Mouse (Mus musculus): ENCODE measurements around the gene Arl6ip5. TPM values are rescaled to one million over a fixed set of nuclear protein-coding genes. Genes with fewer than 3 reads are reported as not detected.

Gene Arl6ip5
- 111 and 114 TPM in 2 replicates for polyA plus RNA-seq (2015; fragmentation: Nextera tagmentation; extraction: Ambion mirVana)

DNA sequence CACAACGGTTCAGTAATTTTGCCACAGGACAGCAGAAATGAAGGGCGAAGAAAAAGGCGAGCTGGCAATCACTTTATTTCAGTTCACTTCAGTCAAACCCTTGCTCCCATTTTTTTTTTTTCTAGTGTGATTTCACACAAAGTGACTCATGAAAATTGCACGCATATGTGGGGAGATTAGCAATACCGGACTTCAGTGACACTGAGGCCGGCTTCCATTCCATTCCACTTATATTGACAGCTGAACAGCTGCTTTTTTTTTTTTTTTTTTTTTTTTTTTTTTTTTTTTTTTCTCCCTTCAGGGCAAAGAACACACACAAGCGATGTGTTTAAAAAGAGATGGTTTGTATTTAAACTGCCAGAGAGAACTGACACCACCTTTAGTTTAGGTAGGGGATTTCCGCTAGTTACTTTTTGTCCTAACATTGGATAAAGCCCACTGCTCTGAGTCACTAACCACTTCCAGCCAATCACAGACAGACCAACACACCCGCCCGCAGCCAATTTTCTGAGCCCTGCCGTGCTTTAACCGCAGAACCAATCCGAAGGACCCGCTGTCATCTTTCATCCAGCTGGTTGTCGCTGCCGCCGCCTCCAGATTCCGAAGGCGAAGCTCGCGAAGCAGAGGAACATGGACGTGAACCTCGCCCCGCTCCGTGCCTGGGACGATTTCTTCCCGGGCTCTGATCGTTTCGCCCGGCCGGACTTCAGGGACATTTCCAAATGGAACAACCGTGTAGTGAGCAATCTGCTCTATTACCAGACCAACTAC lies at the start of gene Arl6ip5:
TSS of gene Arl6ip5 (plus strand) at position 499 of the 771 bp plus-strand sequence.
- peak; percentile 78 for ATAC-seq (replicated peaks)
- 8% methylated on average over 32 of the region's 32 CpGs for WGBS

DNA sequence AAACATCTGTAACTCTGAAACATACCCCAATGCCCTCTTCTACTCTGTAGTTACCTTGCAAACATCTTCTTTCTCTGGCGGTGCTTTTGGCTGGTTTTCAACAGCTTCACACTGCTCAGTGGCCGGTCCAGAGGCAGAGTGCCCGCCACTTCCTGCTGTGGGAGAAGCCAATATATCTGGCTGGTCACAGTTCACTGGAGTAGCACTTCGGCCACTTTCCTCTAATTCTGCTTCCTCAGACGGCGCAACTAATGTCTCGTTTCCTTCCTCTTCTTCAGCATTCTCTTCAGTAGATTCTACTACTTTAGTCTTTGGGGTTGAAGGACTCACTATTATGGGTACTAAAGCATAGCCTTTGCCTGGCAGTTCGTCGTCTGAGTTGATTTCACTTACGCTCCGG lies 34.8 kb upstream of the Arl6ip5 start:
- no peak overlapping the region for H3K4me3 ChIP-seq
- H3K27me3 ChIP-seq, result no peaks in the 10 kb centered on the region
- H3K27ac ChIP-seq (replicated peaks), result no peak overlapping the region
- WGBS, result 89% methylated on average over 11 of the region's 11 CpGs
- no peaks in the 10 kb centered on the region for H3K9me3 ChIP-seq
- ATAC-seq (replicated peaks), result no peak
- H3K4me2 ChIP-seq (replicated peaks), result no peak overlapping the region
- H3K36me3 ChIP-seq, result peaks cover 31% of the 10 kb centered on the region
- peaks cover 29% of the 10 kb centered on the region for H3K4me1 ChIP-seq
- no peak overlapping the region for H3K9ac ChIP-seq (replicated peaks)

More for the DNA sequence above, at the start of gene Arl6ip5:
- H3K9me3 ChIP-seq, result no peaks in the 10 kb centered on the region
- H3K4me2 ChIP-seq (replicated peaks), result peak within 1 kb of the TSS; percentile 60
- H3K9ac ChIP-seq (replicated peaks), result peak within 1 kb of the TSS; percentile 75
- peaks cover 26% of the 10 kb centered on the region for H3K4me1 ChIP-seq
- peak within 1 kb of the TSS; percentile 58 for H3K27ac ChIP-seq (replicated peaks)
- H3K27me3 ChIP-seq, result no peaks in the 10 kb centered on the region
- peak within 1 kb of the TSS; percentile 73 for H3K4me3 ChIP-seq
- no peaks in the 10 kb centered on the region for H3K36me3 ChIP-seq

DNA sequence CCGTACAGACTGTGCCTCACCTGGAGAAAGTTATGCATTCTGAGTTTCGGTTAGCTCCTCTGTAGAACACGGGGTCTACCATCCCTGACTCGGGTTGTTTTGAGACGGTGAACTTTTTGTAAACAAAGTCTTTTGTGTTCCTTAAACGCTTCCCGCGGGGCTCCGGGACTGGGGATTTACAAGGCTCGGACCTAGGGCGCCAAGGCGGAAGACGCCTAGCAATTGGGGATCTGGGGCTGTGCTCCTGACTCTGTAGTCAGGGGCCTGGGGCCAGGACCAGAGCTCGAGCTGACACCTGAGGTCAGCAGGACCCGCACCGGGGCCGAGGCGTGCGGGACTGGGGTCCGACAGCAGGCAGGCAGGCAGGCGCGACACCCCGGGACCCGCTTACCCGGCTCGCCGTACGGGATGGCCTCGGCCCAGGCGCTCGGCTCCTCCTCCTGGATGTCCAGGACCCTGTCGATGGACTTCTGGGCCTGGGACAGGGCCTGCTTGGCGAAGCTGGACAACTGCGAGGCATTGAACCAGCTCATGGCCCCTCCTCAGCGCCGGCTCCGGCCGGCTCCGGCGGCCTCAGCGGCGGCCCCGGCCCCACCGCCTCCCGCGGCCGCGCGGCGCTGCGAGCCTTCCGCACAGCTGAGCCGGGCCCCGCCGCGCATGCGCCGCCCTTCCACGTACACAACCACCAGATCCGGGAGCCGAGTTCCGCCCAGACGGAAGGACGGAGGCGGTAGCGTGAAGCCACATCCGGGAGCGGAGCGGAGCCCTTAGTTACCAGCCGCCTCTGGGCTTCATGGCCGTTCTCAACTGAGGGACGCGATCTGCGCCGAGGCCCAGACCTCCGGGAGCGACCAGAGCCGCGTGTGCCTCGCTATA lies 31.8 kb upstream of the Arl6ip5 start, which contains the start of gene Tmf1:
TSS of gene Tmf1 (minus strand) at position 632 of the 876 bp plus-strand sequence.
- WGBS, result under 1% methylated on average over 80 of the region's 80 CpGs
- peak; percentile 99 for ATAC-seq (replicated peaks)
- Histone ChIP-seq H3K27me3 (no peaks in the 10 kb centered on the region), H3K4me2 (replicated peaks) (peak within 1 kb of the TSS; percentile 52), H3K9me3 (no peaks in the 10 kb centered on the region), H3K27ac (replicated peaks) (peak within 1 kb of the TSS; percentile 85), H3K36me3 (peaks cover 16% of the 10 kb centered on the region; the same call in 1 of the 2 replicates), H3K9ac (replicated peaks) (peak within 1 kb of the TSS; percentile 90), H3K4me1 (peaks cover 29% of the 10 kb centered on the region), H3K4me3 (peak within 1 kb of the TSS; percentile 95)

DNA sequence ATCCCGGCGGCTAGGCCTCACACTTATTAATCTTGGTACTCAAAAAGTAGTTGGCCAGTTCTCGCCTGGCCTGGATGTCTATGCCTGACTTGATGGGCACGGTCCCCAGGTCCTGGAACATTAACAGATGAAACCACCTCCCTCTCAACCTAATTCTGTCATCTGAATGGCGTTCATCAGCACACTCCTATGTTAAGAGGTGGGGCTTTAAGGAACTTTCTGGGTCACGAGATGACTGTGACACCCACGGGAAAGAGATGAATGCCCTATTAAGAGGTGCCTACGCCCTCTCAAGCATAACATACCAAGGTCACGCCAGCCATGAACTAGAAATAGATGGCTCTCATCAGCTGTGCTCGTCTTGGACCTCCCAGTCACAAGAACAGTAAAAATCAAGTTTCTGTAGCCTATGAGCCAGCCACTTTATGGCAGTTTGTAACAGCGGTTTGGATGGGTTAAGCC lies 31.1 kb upstream of the Arl6ip5 start:
- no peaks in the 10 kb centered on the region for H3K9me3 ChIP-seq
- H3K4me3 ChIP-seq, result peak overlapping the region; percentile 95
- ATAC-seq (replicated peaks), result peak; percentile 62; the same call in 1 of the 2 replicates
- H3K27me3 ChIP-seq, result no peaks in the 10 kb centered on the region
- H3K4me1 ChIP-seq, result peaks cover 29% of the 10 kb centered on the region
- peak overlapping the region; percentile 90 for H3K9ac ChIP-seq (replicated peaks)
- peaks cover 20% of the 10 kb centered on the region; the same call in 1 of the 2 replicates for H3K36me3 ChIP-seq
- H3K27ac ChIP-seq (replicated peaks), result peak overlapping the region; percentile 85
- 10% methylated on average over 11 of the region's 11 CpGs for WGBS
- H3K4me2 ChIP-seq (replicated peaks), result peak overlapping the region; percentile 52

DNA sequence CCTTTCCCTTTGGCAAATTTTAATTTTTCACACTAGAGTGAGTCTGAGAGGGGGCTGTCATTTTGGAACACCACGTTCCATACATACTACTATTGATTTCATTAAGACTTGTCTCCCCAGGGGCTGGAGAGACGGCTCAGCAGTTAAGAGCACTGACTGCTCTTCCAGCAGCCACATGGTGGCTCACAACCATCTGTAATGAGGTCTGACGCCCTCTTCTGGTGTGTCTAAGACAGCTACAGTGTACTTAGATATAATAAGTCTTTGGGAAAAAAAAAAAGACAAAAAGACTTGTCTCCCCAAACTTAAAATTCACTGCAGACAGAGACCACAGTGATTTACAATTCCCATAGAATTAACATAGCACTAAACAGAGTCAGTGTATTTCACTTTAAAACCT lies 10.1 kb upstream of the Arl6ip5 start:
- no peak overlapping the region for H3K4me2 ChIP-seq (replicated peaks)
- no peak for ATAC-seq (replicated peaks)
- 57% methylated on average over 3 of the region's 3 CpGs for WGBS
- H3K4me3 ChIP-seq, result no peak overlapping the region
- peaks cover 16% of the 10 kb centered on the region for H3K4me1 ChIP-seq
- no peaks in the 10 kb centered on the region for H3K27me3 ChIP-seq
- H3K36me3 ChIP-seq, result peaks cover 28% of the 10 kb centered on the region
- no peak overlapping the region for H3K27ac ChIP-seq (replicated peaks)
- H3K9ac ChIP-seq (replicated peaks), result no peak overlapping the region
- no peaks in the 10 kb centered on the region for H3K9me3 ChIP-seq

DNA sequence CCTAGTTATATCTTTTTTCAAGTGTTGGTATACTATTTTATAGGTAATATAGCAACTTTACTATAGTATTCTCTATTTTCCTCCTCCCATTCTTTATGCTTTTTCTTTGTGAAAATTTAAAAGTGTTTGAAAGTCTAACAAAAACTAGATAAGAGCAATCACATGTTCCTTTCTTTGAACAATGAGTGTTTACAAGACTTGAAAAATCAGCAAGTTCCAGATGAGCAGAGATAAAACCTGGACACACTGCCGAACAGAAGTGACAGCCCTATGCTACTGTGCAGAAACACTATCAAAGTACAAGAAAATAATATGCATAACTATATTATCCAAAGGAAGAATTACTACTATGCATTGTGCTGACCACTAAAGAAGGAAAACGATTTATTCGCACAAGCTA lies 8.0 kb upstream of the Arl6ip5 start:
- no peak overlapping the region for H3K27ac ChIP-seq (replicated peaks)
- ATAC-seq (replicated peaks), result no peak
- H3K4me2 ChIP-seq (replicated peaks), result no peak overlapping the region
- 91% methylated on average over 3 of the region's 3 CpGs for WGBS
- H3K4me1 ChIP-seq, result peaks cover 16% of the 10 kb centered on the region
- peaks cover 9% of the 10 kb centered on the region for H3K36me3 ChIP-seq
- H3K9ac ChIP-seq (replicated peaks), result no peak overlapping the region
- H3K4me3 ChIP-seq, result no peak overlapping the region
- no peaks in the 10 kb centered on the region for H3K9me3 ChIP-seq
- no peaks in the 10 kb centered on the region for H3K27me3 ChIP-seq

DNA sequence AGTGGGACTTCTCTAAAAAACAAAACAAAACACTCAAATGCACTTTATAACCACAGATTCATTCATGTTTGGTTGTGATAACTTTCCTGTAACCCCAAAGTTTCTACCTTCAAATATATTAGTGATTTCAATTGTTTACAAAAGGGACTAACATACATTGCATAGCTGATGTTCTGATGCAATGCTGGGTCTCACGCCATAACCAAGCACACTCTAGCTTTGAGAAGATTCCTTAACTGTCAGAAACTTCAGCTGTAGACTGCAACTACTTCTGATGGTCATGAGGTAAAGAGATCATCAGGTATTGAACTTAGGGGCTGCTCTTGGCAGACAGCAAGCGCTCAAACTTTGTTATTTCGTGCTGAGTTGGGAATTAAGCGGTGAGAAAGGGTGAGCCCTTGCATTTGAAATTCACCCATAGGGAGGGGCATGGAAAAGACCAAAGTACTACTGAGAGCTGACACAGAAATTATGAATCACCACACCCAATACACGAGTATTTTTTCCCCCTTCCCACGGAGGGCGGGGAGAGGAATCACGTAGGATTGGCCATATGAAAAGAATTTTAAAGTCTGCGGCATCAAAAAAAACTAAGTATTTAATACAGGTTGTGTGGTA lies 6.1 kb upstream of the Arl6ip5 start:
- Histone ChIP-seq H3K9me3 (no peaks in the 10 kb centered on the region), H3K27ac (replicated peaks) (no peak overlapping the region), H3K9ac (replicated peaks) (peak overlapping the region; percentile 94), H3K27me3 (no peaks in the 10 kb centered on the region), H3K4me1 (peaks cover 16% of the 10 kb centered on the region), H3K4me2 (replicated peaks) (peak overlapping the region; percentile 61), H3K4me3 (peak overlapping the region; percentile 84), H3K36me3 (no peaks in the 10 kb centered on the region)
- ATAC-seq (replicated peaks), result no peak
- WGBS, result 12% methylated on average over 9 of the region's 9 CpGs

DNA sequence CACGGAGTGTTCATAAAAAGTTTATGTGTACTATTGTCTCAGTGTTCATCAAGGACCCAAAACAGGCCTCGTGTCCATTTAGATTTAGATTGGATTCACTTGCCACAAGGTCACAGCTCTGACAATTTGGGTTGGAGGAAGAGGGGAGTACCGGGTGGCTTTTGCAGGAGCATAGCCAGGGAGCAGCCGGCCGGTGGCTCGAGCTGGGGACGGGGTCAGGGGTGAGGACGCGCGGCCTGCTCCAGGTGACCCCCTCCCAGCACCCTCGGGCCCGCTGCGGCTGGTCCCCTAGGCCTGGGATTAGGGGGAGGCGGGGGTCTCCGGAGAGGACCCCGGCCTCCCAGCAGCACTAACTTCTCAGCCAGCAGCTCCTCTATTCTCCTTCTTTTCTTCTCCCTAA lies 5.5 kb upstream of the Arl6ip5 start:
- H3K27me3 ChIP-seq, result no peaks in the 10 kb centered on the region
- peaks cover 16% of the 10 kb centered on the region for H3K4me1 ChIP-seq
- WGBS, result under 1% methylated on average over 16 of the region's 16 CpGs
- peak overlapping the region; percentile 94 for H3K9ac ChIP-seq (replicated peaks)
- H3K27ac ChIP-seq (replicated peaks), result peak overlapping the region; percentile 87
- H3K4me3 ChIP-seq, result peak overlapping the region; percentile 84
- H3K9me3 ChIP-seq, result no peaks in the 10 kb centered on the region
- peak; percentile 58 for ATAC-seq (replicated peaks)
- peak overlapping the region; percentile 61 for H3K4me2 ChIP-seq (replicated peaks)
- no peaks in the 10 kb centered on the region for H3K36me3 ChIP-seq

DNA sequence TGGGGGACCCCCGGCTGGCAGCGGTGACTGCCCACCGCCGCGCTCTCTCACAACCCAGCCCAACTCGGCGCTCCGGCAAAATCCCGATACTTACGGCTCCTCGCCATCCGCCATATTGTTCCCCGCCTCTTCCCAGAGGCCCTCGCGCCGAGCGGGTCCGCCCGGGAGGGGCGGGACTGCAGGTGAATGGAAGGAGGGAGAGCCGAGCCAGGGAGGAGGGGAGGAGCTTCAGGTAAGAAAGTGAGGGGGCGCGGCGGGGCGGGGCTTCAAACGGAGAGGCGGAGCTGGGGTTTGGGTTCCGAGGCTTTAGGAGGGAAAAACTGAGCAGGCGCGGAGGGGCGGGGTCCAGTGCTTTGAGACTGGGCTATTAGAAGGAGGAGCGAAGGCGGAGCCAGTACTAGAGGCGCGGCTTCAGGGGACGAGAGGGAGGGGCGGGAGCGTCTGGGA lies 5.0 kb upstream of the Arl6ip5 start, which contains the start of gene Uba3:
TSS of gene Uba3 (minus strand) at position 209 of the 447 bp plus-strand sequence.
- H3K4me1 ChIP-seq, result peaks cover 18% of the 10 kb centered on the region
- no peaks in the 10 kb centered on the region for H3K9me3 ChIP-seq
- peak within 1 kb of the TSS; percentile 87 for H3K27ac ChIP-seq (replicated peaks)
- H3K4me3 ChIP-seq, result peak within 1 kb of the TSS; percentile 84
- peak within 1 kb of the TSS; percentile 61 for H3K4me2 ChIP-seq (replicated peaks)
- peak; percentile 98 for ATAC-seq (replicated peaks)
- no peaks in the 10 kb centered on the region for H3K27me3 ChIP-seq
- H3K36me3 ChIP-seq, result no peaks in the 10 kb centered on the region
- H3K9ac ChIP-seq (replicated peaks), result peak within 1 kb of the TSS; percentile 94
- WGBS, result under 1% methylated on average over 38 of the region's 38 CpGs

DNA sequence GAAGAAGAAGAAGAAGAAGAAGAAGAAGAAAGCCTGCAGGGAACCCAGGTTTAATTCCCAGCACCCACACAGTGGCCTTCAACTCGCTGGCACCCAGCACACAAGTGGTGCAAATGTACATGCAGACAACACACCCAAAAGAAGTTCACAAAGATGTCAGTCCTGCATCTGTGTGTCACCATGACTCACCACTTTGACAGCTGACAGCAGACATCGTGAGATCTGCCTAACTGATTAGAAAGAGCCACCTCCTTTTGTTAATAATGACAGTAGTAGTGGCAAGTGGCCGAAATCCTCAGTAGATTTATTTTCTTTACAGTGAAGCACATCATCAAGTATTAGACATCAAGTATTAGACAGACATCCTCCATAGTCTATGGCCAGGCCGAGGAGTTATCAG lies 3.4 kb upstream of the Arl6ip5 start:
- 83% methylated on average over 4 of the region's 4 CpGs for WGBS
- no peak for ATAC-seq (replicated peaks)

DNA sequence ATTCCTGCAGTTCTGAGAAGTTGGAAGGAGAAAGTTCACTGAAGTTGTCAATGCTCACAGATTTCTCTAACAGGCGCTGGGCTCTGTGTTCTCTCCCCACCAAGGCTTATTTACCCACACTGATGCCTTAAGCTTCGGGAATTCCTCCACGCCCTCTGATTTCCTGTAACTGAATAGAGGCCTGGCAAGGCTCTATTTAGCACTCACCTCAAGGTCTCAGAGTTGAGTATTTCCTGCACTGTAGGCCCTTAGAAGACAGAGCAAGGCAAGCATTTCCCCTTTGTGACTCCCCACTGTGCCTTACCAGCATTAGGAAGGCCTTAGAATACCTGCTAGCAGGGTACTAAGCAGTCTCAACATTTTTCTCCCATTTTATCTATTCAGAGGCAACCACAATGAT lies 2.1 kb upstream of the Arl6ip5 start:
- WGBS, result 34% methylated on average over 3 of the region's 3 CpGs
- H3K4me1 ChIP-seq, result peaks cover 31% of the 10 kb centered on the region
- no peaks in the 10 kb centered on the region for H3K9me3 ChIP-seq
- no peaks in the 10 kb centered on the region for H3K27me3 ChIP-seq
- no peak overlapping the region for H3K27ac ChIP-seq (replicated peaks)
- H3K4me2 ChIP-seq (replicated peaks), result no peak overlapping the region
- no peaks in the 10 kb centered on the region for H3K36me3 ChIP-seq
- H3K4me3 ChIP-seq, result no peak overlapping the region
- ATAC-seq (replicated peaks), result no peak
- H3K9ac ChIP-seq (replicated peaks), result no peak overlapping the region

More for the DNA sequence above, 3.4 kb upstream of the Arl6ip5 start:
- Histone ChIP-seq H3K4me1 (peaks cover 27% of the 10 kb centered on the region), H3K9me3 (no peaks in the 10 kb centered on the region), H3K27me3 (no peaks in the 10 kb centered on the region), H3K4me3 (no peak overlapping the region), H3K27ac (replicated peaks) (no peak overlapping the region), H3K36me3 (no peaks in the 10 kb centered on the region), H3K9ac (replicated peaks) (no peak overlapping the region), H3K4me2 (replicated peaks) (no peak overlapping the region)
